Mouse (Mus musculus): Measurements from ENCODE around the gene Arhgap24.

GRCm38 (mm10) chr5:102643820-102644219 lies 162.6 kb downstream of the Arhgap24 start:
- TF ChIP-seq TAL1 (IDR thresholded peaks at IDR 0.05; ENCODE audit: low read length) (no peak), GATA1 (IDR thresholded peaks at IDR 0.05; ENCODE audit: low read length) (no peak)

Measured in erythroblast, embryonic 14.5 days (primary cell).